Mouse (Mus musculus): ENCODE results near the gene Sez6l2.

The Sez6l2 gene

GRCm38 (mm10) chr7:126961965-126962364 lies 11.6 kb downstream of the Sez6l2 start:
- no peak for DNase-seq

- no peak for DNase-seq
These were observed 13.4 kb downstream of the Sez6l2 start for GRCm38 (mm10) chr7:126963548-126964286.

- no peak for DNase-seq
These were observed 15.2 kb downstream of the Sez6l2 start for GRCm38 (mm10) chr7:126965568-126965967.

- DNase-seq, result no peak
These were observed 17.0 kb downstream of the Sez6l2 start for GRCm38 (mm10) chr7:126967361-126967760.

GRCm38 (mm10) chr7:126975493-126975892 lies 25.1 kb downstream of the Sez6l2 start:
- no peak for DNase-seq

GRCm38 (mm10) chr7:126975893-126975949 lies 25.4 kb downstream of the Sez6l2 start, which contains the start of gene Cdipt:
Cdipt (plus strand) TSS chr7:126975914.
- DNase-seq, result no peak

GRCm38 (mm10) chr7:126975950-126976866 lies 25.8 kb downstream of the Sez6l2 start, which contains the start of gene Cdiptos:
Cdiptos (minus strand) TSS chr7:126976098.
- peak; percentile 95 for DNase-seq

GRCm38 (mm10) chr7:126976878-126977459 lies 26.6 kb downstream of the Sez6l2 start:
- no peak for DNase-seq

- DNase-seq, result no peak
These were observed 28.5 kb downstream of the Sez6l2 start for GRCm38 (mm10) chr7:126978841-126979240.

GRCm38 (mm10) chr7:126981601-126982000 lies 31.2 kb downstream of the Sez6l2 start:
- no peak for DNase-seq

GRCm38 (mm10) chr7:126982054-126982453 lies 31.7 kb downstream of the Sez6l2 start:
- no peak for DNase-seq

GRCm38 (mm10) chr7:126983113-126983512 lies 32.8 kb downstream of the Sez6l2 start:
- no peak for DNase-seq

GRCm38 (mm10) chr7:126984667-126985444 lies 34.5 kb downstream of the Sez6l2 start:
- peak; percentile 75 for DNase-seq

- DNase-seq, result peak; percentile 67
These were observed 36.0 kb downstream of the Sez6l2 start for GRCm38 (mm10) chr7:126986319-126986718.

GRCm38 (mm10) chr7:126988816-126989215 lies 38.5 kb downstream of the Sez6l2 start:
- DNase-seq, result no peak

GRCm38 (mm10) chr7:126996449-126996848 lies 46.1 kb downstream of the Sez6l2 start:
- DNase-seq, result no peak

GRCm38 (mm10) chr7:126999568-126999967 lies 49.2 kb downstream of the Sez6l2 start:
- no peak for DNase-seq

- no peak for DNase-seq
These were observed 53.3 kb downstream of the Sez6l2 start for GRCm38 (mm10) chr7:127003620-127004019.

GRCm38 (mm10) chr7:127004122-127004875 lies 53.9 kb downstream of the Sez6l2 start:
- no peak for DNase-seq

- DNase-seq, result no peak
These were observed 57.1 kb downstream of the Sez6l2 start for GRCm38 (mm10) chr7:127007313-127008024.

GRCm38 (mm10) chr7:127008239-127009019 lies 58.1 kb downstream of the Sez6l2 start:
- peak; percentile 88 for DNase-seq
